Mouse (Mus musculus): ENCODE data around the gene Cybrd1. TPM values are rescaled to one million over a fixed set of nuclear protein-coding genes. Genes with fewer than 3 reads are reported as not detected.

Gene Cybrd1
- total and polyA plus RNA-seq, 3 experiments: 0.08 to 0.21 TPM; not detected in 1

DNA sequence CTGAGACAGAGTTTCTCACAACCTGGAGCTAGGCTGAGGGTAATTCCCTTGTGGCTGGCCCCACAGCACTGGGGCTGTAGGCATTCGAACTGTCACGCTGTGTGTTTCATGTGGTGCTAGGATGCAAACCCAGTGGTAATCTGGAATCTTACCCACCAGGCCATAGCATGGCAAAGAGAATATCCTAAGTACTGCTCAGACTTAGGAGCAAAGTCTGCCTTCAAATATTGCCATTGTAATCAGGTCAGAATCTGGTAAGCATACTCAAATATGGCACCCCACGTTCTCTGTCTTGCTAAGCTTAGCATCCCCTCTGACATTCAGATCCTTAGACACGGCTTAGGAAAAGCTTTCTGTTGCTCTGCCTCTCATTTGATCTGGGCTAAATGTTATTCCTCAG lies 28.1 kb downstream of the Cybrd1 start:
- Histone ChIP-seq H3K9ac (ENCODE audit: control insufficient read depth, low read depth, low read length, poor library complexity, severe bottlenecking) (no peak overlapping the region), H3K27ac (ENCODE audit: control insufficient read depth, low read depth, low read length) (no peak overlapping the region), H3K27me3 (ENCODE audit: control insufficient read depth in 1 of 2, insufficient read depth in 2 of 2, low read length in 2 of 2) (no peaks in the 10 kb centered on the region), H3K4me3 (ENCODE audit: control insufficient read depth in 1 of 2, insufficient read depth in 1 of 2, low read depth in 2 of 2, low read length in 2 of 2) (no peak overlapping the region), H3K36me3 (ENCODE audit: control insufficient read depth in 1 of 2, insufficient read depth in 2 of 2, low read length in 2 of 2) (peaks cover 0 to 6% of the 10 kb centered on the region in 2 experiments; a peak in 1 of 4 replicates), H3K79me2 (ENCODE audit: control insufficient read depth, insufficient read depth, low read length, poor library complexity) (no peaks in the 10 kb centered on the region), H3K9me3 (replicated peaks; ENCODE audit: insufficient read depth, low read length) (no peaks in the 10 kb centered on the region), H3K4me1 (ENCODE audit: control insufficient read depth in 1 of 2, insufficient read depth in 2 of 2, low read length in 2 of 2) (peaks cover 2 to 14% of the 10 kb centered on the region in 2 experiments; a peak in 3 of 4 replicates)
- TF ChIP-seq SMC3 (IDR thresholded peaks at IDR 0.05; ENCODE audit: low read depth, low read length): no peak
- TF ChIP-seq TBP (IDR thresholded peaks at IDR 0.05; ENCODE audit: low read depth, low read length): no peak
- no peak for TF ChIP-seq GABPA (IDR thresholded peaks at IDR 0.05; ENCODE audit: low read depth, low read length)
- TF ChIP-seq TCF12 (IDR thresholded peaks at IDR 0.05; ENCODE audit: low read depth, low read length): no peak
- TF ChIP-seq POLR2A (IDR thresholded peaks at IDR 0.05; ENCODE audit: control insufficient read depth in 1 of 2, insufficient read depth in 1 of 2, low read depth in 1 of 2, low read length in 2 of 2, poor library complexity in 1 of 2): no peak
- no peak for TF ChIP-seq NRF1 (IDR thresholded peaks at IDR 0.05; ENCODE audit: insufficient read depth, low read depth, low read length, poor library complexity, severe bottlenecking)
- TF ChIP-seq RAD21 (IDR thresholded peaks at IDR 0.05; ENCODE audit: low read depth, low read length): no peak
- TF ChIP-seq ELF1 (IDR thresholded peaks at IDR 0.05; ENCODE audit: low read depth, low read length): no peak
- no peak for TF ChIP-seq POLR2AphosphoS2 (IDR thresholded peaks at IDR 0.05; ENCODE audit: low read length)
- DNase-seq (ENCODE audit: low read depth, low spot score): no peak

DNA sequence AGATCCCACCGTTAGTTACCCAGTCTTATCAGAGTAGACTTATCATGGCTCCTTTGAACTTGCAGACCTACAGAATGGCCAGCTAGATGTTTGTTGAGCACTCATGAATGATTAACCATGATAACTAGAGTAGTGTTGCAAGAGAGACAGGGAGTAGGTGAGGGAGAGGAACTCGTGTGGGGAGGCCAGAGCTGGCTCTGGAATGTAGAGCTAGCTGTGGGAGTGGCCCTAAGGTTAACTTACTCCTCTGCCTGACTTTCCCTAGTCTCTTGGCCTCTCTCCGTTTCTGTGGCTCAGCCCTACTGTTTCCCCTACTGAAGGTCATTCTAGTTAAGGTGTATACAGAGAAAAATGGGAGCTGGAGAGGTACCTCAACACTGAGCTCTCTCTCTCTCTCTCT lies 28.5 kb downstream of the Cybrd1 start:
- no peak overlapping the region for H3K27ac ChIP-seq (ENCODE audit: control insufficient read depth, low read depth, low read length)
- DNase-seq (ENCODE audit: low read depth, low spot score): no peak
- no peaks in the 10 kb centered on the region for H3K9me3 ChIP-seq (replicated peaks; ENCODE audit: insufficient read depth, low read length)
- H3K4me3 ChIP-seq (ENCODE audit: control insufficient read depth in 1 of 2, insufficient read depth in 1 of 2, low read depth in 2 of 2, low read length in 2 of 2): no peak overlapping the region
- peaks cover 0 to 6% of the 10 kb centered on the region in 2 experiments; a peak in 1 of 4 replicates for H3K36me3 ChIP-seq (ENCODE audit: control insufficient read depth in 1 of 2, insufficient read depth in 2 of 2, low read length in 2 of 2)
- peaks cover 2 to 14% of the 10 kb centered on the region in 2 experiments; a peak in 3 of 4 replicates for H3K4me1 ChIP-seq (ENCODE audit: control insufficient read depth in 1 of 2, insufficient read depth in 2 of 2, low read length in 2 of 2)
- H3K79me2 ChIP-seq (ENCODE audit: control insufficient read depth, insufficient read depth, low read length, poor library complexity): no peaks in the 10 kb centered on the region
- no peak overlapping the region for H3K9ac ChIP-seq (ENCODE audit: control insufficient read depth, low read depth, low read length, poor library complexity, severe bottlenecking)
- TF ChIP-seq MYC (IDR thresholded peaks at IDR 0.05; ENCODE audit: low read depth, low read length): no peak
- no peak for TF ChIP-seq EP300 (IDR thresholded peaks at IDR 0.05; ENCODE audit: low read depth in 1 of 2, low read length in 2 of 2)
- TF ChIP-seq ETS1 (IDR thresholded peaks at IDR 0.05; ENCODE audit: low read depth, low read length): no peak
- TF ChIP-seq CTCF (IDR thresholded peaks at IDR 0.05 in 2 of 3, conservative IDR thresholded peaks at IDR 0.05 in 1 of 3; ENCODE audit: control insufficient read depth in 1 of 3, insufficient read depth in 1 of 3, low read depth in 2 of 3, low read length in 3 of 3, poor library complexity in 1 of 3, severe bottlenecking in 1 of 3): no peak
- TF ChIP-seq KAT2A (conservative IDR thresholded peaks at IDR 0.05; ENCODE audit: low read depth, low read length): no peak
- TF ChIP-seq ZNF384 (IDR thresholded peaks at IDR 0.05; ENCODE audit: low read depth, low read length): no peak
- TF ChIP-seq MYB (IDR thresholded peaks at IDR 0.05; ENCODE audit: low read depth, low read length): no peak
- TF ChIP-seq POLR2A (IDR thresholded peaks at IDR 0.05; ENCODE audit: control insufficient read depth in 1 of 2, insufficient read depth in 1 of 2, low read depth in 1 of 2, low read length in 2 of 2, poor library complexity in 1 of 2): no peak
- TF ChIP-seq TCF12 (IDR thresholded peaks at IDR 0.05; ENCODE audit: low read depth, low read length): no peak
- no peak for TF ChIP-seq SMC3 (IDR thresholded peaks at IDR 0.05; ENCODE audit: low read depth, low read length)
- no peak for TF ChIP-seq NRF1 (IDR thresholded peaks at IDR 0.05; ENCODE audit: insufficient read depth, low read depth, low read length, poor library complexity, severe bottlenecking)
- no peak for TF ChIP-seq USF2 (IDR thresholded peaks at IDR 0.05; ENCODE audit: borderline replicate concordance in 1 of 2, insufficient read depth in 1 of 2, low read depth in 1 of 2, low read length in 2 of 2)
- TF ChIP-seq HCFC1 (IDR thresholded peaks at IDR 0.05; ENCODE audit: low read depth, low read length): no peak
- TF ChIP-seq MEF2A (IDR thresholded peaks at IDR 0.05; ENCODE audit: extremely low read depth, insufficient replicate concordance, low read depth, low read length, poor library complexity, severe bottlenecking): no peak
- no peak for TF ChIP-seq CHD1 (IDR thresholded peaks at IDR 0.05; ENCODE audit: low read depth, low read length)
- no peak for TF ChIP-seq GABPA (IDR thresholded peaks at IDR 0.05; ENCODE audit: low read depth, low read length)
- TF ChIP-seq ELF1 (IDR thresholded peaks at IDR 0.05; ENCODE audit: low read depth, low read length): no peak
- no peak for TF ChIP-seq SIN3A (IDR thresholded peaks at IDR 0.05; ENCODE audit: low read length)
- TF ChIP-seq POLR2AphosphoS2 (IDR thresholded peaks at IDR 0.05; ENCODE audit: low read length): no peak
- H3K27me3 ChIP-seq (ENCODE audit: control insufficient read depth in 1 of 2, insufficient read depth in 2 of 2, low read length in 2 of 2): no peaks in the 10 kb centered on the region
